Mouse (Mus musculus) urinary bladder, postnatal 4 days (tissue): ENCODE results near the gene Nln.
A peak's percentile ranks its signal among the peaks of the same experiment; 100 is the strongest.

Experiments used
- DNase-seq, 2 experiments: peaks; one replicate each; pipeline ENCODE4 v3.0.0; 2021 to 2022; ENCODE audit warnings: low spot score in 2 of 2

The Nln gene

DNA sequence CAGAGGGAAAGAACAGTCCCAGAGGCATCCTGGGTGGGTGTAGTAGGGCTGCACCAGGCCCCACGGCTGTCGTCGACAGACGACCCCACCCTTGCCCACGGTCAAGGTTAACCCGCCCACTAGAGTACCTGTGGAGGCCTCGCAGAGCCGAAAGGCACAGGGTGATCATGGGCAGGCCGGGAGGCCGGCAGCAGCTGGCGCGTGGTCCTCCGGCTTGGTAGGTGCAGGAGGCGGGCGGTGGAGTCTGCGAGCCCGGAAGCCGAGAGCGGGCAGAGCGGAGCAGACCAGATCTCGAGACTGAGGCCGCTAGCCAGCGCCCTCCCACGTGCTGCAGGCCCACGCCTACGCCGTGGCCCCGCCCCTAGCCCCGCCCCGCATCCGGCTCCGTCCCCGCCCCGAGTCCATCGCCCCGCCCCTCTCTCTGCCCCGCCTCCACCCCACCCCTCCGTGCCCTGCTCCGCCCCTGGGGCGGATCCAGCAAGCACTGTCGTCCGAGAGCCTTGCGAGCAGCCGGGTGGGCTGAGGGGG is at the start of gene Nln, which contains the start of gene Sgtb:
Gene Nln, minus strand, starts transcription at position 327 of the 528 bp plus-strand sequence.
Gene Sgtb, plus strand, starts transcription at position 454 of the 528 bp plus-strand sequence.
- peak; percentile 82 to 84 for DNase-seq

DNA sequence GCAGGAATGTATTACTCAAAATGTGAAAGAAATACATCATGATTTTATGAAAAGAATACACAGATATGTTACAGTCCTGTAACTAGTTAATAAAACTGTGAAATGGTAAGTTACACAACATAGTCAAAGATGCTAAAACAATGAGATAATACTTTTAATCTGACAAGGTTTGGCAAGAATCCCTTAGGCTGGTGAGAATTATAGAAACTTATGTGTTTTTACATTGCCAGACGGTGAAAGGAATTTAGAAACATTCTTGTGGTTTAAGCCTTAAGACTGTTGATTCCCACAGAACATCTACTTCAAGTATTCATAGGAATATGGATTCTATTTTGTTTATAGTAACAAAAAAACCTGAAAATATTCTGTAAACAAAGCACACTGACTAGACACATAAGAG is 46.3 kb upstream of the Nln start:
- no peak for DNase-seq

DNA sequence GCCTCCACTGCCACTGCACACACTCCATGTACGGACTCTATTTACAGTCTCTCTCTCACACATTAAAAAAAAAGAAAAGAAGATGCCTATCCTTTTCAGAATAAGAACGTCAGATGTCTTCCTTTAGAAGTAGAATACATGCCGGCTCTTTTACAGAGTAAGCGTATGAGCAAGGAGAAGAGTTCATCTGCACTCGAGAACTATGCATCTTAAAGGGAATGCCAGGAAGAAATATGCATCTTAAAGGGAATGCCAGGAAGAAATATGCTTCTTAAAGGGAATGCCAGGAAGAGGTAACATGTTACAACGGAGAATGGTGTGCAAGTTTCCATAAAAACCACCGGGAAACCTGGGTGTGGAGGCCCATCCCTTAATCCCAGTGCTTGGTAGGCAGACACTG is 45.7 kb upstream of the Nln start:
- DNase-seq: no peak

DNA sequence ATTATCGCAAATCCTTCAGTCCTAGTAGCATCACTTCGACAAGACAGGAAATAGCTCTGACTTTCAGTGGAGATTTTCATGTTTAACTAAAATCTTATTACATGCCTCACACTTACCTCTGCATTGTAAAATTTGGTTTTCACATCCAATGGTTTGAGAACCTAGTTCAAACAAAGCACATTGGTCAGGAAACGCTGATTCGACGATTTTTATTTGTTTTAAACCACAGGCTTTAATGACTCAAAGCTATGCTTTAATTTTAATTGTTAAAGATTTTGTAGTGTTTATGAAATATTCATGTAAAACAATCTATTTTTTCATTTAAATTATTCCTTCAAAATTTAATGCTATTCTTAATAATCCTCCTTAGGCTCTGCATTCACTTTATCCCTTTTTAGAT is 44.8 kb upstream of the Nln start:
- no peak for DNase-seq

DNA sequence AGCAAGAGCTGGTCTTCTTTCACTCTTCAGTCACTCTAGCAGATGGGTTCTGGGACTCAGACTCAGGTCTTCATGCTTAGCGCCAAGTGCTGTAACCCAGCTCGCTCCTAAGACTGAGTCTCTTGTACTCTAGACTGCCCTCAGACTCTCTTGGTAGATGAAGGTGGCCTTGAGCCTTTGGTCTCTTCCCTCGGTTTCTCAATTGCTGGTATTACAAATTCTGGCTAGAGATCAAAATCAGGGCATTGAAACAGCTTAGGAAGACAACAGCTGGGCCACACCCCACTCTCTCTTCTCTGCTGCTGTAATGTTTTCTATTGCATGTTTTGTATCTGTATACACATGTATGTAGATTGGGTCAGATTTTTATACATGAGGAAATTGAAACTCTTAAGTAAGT is 36.2 kb upstream of the Nln start:
- DNase-seq: no peak

DNA sequence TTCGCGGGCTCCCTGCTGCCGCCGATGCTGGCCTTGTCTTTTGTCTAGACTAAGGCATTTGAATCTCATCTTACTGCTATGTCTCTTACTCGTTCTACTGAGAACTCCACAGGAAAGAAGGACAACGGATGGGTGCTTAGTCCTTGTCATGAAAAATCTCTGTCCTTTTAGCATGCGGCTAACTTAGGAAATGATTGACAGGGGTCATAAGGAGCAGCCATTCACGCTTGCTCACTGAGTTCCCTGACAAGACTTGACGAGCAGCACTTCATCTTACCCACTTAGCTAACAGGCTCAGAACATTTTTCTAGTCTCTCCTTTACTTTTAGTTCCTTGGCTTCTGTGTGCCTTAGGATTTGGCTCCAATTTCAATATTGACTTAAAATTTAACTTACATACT is 35.5 kb upstream of the Nln start:
- DNase-seq: no peak

DNA sequence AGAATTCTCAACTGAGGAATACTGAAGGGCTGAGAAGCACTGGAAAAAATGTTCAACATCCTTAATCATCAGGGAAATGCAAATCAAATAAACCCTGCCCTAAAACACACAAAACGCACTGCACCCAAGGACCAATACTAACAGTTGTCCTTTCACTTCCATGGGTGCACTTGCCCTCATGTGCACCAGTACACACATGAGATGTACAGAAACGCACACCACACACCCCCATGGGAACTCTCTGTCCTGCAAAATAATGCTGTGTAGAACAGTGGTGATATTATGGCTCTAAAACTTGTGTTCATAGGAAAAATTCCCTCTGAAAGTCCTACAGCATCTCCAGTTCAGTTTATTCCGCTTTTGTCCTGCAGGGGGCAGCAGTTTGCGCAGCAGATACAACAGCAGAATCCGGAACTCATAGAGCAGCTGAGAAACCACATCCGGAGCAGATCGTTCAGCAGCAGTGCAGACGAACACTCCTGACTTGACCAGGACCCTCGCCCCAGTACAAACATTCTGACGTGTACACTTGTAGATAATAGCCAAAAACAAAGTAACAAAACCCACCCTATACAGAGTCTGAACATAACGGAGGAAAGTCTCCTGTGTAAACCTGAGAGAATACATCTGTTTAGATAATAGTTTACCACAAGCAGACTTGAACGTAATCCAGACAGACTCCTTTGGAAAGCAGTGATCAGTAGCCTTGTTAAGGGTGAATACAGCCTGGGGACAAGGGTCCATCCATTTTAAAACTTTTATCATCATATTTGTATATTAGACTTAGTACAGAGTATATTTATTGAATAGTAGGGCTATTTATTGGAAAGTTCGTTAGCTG is 30.2 kb upstream of the Nln start:
- peak; percentile 62 to 82 for DNase-seq

DNA sequence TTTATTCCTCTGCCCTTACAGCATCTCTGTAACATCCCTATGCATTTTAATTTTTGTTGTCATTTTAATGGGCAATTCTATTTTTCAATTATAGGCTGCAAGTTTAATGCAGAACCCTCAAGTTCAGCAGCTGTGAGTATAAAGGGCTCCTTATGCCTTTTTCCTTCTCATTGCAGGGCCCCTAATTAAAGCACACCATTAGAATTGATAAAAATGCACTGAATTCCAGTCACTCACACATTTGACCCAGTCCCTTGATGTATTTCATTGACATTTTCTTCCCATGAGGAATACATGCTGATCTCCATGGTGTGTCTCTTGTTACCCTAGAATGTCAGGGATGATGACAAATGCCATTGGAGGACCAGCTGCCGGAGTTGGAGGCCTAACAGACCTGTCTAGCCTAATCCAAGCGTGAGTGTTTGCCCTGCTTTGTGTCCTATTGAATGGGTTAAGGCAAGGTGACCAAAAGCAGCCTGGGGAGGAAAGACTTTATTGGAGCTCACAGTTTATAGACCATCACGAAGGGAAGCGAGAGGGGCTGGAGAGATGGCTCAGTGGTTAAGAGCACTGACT is 25.2 kb upstream of the Nln start:
- DNase-seq: no peak

DNA sequence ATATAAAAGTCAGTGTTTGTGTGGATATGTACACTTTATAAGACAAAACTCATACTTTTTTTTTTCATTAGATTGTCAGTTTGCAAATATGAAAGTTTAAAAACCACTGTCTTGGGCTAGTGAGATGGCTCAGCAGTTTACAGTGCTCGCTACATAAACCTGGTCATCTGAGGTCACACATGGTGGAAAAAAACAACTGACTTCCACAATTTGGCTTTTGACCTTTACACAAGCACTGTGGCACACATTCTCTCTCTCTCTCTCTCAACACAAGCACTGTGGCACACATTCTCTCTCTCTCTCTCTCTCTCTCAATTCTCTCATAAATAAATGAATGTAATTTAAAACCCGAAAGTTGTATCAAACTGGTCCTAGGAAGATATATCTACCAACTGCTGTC is 23.1 kb upstream of the Nln start:
- no peak for DNase-seq

DNA sequence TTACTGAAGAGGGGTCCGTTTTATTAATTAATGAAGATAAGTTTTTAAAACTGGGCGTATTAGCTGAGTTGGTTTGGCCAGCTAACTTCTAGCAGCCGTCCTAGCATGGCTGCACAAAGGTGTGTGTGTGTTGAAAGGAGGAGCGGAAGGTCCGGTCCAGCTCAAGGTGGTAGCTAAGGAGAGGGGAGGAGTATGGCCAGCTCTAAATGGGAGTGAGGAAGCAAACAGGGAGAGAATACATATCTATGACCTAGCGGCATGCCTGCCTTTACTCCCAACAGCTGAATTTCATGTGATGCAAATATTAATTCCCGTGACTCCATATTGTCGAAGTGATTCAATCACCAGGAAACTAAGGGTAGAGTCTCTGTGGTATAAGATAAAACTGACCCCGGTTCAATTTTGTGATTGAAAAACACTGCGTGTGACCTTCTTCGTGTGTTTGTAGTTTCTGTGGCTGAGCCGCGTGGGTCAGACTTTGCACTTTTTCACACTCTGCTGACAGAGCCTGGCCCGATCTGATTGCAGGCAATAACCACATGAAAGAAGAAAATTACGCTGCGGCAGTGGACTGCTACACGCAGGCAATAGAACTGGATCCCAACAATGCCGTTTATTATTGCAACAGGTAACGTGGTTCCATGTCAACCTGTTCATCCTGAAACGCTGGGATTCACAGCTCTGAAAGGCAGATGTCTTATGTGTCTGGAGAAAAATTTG is 14.4 kb upstream of the Nln start:
- DNase-seq: no peak

DNA sequence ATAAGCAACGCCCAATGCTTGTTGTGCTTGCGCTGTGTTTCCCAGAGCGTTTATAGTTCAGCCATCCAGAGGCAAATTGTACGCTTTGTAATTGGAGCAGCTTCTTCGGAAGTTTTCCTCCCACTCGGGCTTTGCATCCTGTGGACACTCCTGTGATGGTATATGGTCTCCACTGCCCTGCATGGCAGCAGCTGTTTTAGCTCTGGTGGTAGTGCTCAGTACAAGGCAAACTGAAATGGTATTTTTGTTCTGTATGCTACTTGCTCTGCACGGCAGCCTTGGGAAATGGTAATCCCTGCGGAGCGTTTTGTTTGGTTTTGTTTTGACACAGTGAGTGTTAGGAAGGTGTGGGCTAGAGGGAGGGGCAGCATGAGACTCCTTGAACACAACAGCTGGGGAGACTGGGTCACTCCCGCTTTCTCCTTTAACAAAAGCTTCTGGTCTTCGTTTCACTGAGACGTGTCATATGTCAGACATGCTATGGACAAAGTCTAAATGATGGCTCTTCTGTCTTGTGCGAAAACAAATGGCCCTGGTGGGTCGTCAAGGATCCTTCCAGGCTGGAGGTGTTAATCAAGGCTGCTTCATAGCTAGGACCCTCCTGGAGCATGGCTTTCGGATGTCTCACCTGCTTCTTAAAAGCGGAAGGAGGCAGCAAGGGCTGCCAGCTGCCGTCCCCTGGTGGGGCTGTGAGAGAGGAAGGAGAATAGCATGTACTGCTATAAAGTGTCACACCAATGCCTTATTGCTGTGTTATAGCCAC is 12.8 kb upstream of the Nln start:
- DNase-seq: no peak

DNA sequence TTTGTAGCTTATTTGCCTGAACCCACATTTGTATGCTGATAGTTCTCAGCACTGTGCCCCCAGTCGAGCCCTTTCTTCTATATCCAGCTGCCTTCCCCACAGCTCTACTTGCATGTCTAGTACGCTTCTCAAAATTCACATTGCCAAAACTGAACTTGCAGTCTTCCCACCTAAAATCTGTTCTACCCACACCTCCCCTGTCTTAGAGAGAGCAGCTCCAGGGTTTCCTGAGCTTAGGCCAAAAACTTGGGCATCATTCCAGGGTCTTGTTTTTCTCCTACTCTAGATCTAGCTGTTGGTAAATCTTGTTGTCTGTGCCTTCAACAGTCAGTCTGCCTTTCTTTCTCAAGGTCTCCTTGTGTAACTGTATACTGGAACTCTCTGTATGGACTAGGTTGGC is 5.4 kb upstream of the Nln start:
- DNase-seq: no peak

DNA sequence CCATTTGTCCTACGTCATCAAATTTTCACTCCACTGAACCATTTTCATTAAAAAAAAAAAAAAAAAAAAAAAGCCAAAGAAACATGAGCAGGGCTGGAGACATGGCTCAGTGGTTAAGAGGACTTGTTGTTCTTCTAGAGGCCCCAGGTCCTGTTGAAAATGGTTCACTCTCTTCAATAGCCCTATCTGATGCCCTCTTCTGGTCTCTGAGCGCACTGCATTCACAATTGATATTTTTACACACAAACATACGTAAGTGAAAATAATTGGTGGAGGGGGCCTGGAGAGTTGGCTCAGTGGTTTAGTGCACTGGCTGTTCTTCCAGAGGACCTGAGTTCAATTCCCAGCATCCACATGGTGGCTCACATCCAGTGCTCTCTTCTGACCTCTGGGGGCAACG is 4.4 kb upstream of the Nln start:
- DNase-seq: no peak

DNA sequence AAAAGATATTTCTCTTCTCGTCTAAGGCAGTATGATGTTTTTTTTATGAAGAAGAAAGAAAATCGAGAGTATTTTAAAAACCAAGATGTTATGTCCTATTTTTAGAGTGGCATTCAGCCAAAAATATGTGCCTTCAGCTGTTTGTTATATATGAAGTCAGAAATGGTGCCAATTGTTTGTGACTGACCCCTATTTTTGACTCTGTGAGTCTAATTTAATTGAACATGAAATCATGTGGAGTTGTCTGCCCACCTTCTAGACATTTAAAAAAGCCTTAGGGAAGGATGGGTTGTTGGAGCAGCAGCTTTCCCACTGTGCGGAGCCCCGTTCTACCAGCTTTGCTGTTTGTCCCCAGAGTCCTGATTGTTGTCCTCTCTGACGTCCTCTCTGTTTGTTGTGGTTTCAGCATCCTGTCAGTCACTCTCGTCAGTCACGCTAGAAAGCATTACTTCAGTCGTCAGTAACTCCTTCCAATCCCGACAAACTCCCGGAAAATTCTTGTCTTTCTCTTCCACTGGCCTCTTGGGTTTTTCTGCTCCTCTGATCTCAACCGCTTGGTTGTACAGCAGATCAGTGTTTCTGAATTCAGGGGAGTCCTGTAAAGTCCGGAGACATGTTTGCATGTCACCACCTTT is 3.0 kb upstream of the Nln start:
- no peak for DNase-seq

DNA sequence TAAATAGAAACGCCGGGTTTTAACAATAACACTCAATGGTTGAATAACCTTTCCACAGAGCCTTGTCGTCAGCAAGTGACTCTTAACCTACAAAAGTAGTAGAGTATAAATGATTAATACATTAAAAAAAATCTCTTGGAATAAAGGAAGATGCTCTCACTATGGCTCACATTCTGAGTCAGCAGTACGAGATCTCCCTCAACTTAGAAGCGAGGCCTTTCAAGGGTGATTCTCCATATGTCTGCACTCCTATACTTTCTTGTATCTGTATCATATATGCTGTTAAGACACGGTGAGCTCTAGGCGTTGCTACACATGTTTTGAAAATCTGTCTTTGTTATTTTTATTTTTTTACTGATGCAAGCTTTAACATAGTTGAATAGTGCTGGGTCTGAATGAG is 1.1 kb upstream of the Nln start:
- DNase-seq: no peak

DNA sequence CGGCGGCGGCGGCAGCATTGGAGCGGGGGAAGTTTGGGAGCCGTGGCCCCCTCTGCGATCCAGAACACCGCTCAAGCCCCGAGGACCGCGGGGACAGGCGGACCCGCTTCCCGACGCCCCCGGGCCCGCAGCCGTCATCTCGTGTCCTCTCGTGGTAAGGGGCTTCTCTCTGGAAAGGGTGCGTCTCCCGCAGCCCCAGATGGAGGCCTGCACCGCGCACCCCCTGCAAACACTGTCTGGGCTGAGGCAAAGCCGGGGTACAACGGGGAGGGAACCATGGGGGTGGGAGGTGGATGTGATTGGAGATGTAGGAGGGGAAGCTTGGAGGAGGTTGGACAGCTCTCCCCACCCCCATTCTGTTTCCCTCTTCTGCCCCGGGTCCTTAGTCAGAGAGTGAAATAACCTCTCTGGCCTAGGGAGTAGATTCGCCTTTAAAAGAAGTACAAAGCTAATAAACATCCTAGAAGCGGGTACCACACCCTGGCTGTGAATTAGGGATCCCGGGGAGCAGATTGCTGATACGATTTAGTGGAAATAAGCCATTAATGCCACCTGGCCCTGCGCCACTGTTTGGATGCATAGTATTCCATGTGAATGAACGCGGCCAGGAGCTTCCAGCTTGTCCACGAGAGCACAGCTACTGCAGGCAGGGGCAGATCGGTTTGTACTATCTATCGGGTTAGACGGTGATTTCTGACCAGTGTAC is 555 bp upstream of the Nln start:
- peak in 1 of 2 experiments; percentile 22 for DNase-seq

DNA sequence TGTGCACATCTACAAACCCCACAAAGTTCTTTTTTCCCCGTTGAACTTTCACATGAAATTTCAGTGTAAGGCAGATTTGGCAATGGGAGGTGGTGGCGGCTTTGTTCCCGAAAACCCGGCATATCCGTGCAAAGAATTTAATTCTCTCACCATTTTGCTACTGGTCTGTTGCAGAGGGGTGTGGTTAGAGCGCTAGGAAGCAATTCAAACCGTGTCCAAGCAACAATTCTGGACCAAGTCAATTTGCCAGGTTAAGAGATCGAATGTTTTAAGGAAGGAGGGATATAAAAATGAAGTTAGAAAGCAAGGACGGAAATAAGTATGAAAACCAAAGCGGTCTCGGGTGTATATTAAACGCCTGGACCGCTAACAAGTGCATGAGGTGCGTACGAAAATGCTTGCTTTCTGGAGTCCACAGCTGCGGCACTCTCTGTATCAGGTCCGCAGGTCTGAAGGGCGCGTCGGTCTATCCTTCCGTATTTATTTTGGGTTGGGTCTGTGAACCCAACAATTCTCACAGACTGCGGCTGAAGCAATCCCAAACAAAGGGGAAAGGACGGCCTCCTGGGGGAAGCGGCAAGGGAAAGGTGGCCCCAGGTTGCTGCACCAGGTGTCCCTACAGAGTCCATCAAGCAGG is 645 bp downstream of the Nln start:
- DNase-seq: no peak

DNA sequence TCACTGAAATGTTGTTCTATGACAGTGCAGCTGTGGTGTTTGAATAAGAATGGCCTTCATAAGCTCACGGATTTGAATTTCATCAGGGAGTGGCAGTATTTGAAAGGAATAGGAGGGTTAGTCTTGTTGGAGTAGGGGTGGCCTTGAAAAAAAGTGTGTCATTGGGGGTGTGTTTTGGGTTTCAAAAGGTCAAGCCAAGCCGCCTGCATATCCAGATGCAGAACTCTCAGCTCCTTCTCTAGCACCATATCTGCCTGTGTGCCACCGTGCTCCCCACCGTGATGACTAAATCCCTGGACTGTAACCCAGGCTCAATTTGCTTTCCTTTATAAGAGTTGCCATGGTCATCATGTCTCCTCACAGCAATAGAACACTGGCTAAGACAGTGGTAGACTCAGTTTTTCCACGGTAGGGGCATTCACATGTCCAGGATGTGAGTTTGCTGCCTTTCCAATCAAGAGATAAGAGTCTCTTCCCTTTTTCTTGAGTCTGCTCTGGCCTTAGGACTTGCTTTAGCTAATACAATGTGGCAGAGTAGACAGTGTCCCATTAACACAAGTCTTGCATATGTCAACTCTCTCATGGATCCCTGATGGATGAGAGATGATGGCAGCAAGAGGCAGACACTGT is 7.7 kb downstream of the Nln start:
- no peak for DNase-seq

DNA sequence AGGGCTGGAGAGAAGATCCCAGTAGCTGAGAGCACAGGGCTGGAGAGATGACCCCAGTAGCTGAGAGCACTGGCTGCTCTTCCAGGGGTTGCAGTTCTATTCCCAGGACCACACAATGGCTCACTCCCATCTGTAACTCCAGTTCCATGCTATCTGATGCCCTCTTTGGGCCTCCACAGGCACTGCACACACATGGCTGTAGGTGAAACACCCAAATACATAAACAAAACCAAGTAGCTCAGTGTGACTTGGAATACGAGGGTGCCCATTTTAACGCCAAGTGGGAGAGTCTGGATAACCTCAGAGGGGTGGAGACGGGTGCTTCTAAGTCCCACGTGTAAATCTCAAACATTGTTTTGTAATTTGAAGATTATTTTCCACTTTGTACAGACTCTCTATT is 9.0 kb downstream of the Nln start:
- no peak for DNase-seq

DNA sequence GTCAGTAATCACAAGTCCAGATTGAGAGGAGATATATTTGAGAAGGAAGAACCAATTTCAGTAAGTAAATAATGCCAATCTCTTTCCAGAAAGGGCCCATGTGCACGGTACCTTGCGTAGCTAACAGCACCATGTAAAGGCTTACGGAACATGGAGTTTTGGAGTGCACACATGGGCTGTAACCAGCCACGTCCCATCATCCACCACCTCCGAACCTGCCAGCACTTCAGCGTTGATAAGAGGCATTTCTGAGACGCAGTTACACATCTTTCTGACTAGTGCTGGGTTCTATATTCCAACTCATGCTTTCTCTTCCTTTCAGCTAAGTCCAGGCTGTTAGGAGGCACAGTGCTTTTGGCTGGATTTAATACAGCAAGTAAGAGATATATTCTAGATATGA is 12.2 kb downstream of the Nln start:
- DNase-seq: no peak
